Mouse (Mus musculus) layer of hippocampus, adult 9-10 months (tissue): Measurements from ENCODE around the gene C2cd3.
A peak's percentile ranks its signal among the peaks of the same experiment; 100 is the strongest.
"Not testable (repeated sequence)": the region's sequence is repeated elsewhere in the genome, so short reads cannot be mapped to it uniquely, and the experiment has no call there.

ENCODE experiments used
- DNase-seq: peaks from one replicate; pipeline ENCODE4 v3.0.0; 2022; ENCODE audit warnings: low spot score

C2cd3 gene

DNA sequence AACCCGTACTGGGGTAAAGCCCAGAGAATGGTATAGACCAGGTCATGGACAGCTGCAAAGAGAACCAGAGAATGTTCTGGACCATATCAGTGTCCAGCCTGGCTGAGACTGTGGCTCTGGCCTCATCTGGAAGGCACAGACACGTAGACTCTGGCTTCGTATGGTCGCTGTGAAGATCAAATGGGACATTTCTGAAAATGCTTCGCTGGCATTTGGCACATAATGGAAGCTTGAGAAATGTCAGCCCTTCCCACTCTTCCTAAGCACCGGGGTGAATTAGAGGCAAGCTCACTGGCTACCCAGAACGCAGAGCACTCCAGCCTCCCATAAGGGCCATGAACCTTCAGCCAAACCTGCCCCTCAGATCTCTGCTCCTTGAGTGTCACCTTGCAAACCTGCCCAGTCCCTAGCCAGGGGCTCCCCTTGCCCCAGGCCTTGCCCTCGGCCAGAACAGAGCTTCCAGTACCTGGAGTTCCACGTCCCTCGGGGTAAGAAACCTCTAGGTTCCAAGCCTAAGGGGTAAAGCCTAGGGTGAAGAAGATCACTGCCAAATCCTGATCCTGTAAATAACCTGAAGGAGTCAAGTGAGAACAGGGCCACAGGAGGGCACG lies 98.9 kb downstream of the C2cd3 start:
- no peak for DNase-seq

DNA sequence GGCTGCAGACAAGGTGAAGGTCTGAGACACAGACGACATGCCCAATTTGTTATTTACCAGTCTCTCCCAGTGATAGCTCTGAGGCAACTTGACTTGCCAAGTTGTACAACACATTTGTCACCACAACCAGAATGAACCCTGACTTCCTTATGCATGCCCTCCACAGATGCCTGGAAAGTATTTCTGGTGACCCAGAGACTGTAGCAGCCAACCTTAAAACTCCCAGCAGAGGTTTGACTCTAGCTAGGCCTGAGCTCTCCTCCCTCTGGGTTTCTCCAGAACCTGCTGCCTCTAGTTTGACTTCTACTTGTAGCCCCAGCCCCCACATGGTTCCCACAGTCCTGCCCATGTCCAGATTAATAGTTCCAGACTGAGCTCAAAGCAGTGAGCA lies 99.4 kb downstream of the C2cd3 start:
- no peak for DNase-seq

DNA sequence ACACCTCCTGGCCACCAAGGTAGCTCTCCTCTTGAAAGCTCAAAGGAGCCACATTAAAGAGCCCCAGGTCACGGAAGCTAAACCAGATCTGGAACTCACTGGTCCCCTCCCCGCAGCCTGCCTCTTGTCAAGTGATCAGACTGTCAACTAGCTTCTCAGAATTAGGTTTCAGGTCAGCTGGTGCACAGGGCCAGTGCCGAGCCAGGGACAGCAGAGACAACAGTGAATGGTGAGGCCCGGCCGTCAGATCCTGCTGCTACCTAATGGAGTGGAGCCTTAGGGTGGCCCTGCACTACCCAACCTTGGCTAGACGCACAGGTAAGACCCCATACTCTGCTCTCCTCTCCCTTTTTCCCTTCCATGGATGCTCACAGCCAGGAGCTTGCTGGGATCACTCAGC lies 100.7 kb downstream of the C2cd3 start, which contains the start of gene Ucp3:
Gene Ucp3 (plus strand): TSS at position 214 of the 400 bp plus-strand sequence.
- DNase-seq: no peak

DNA sequence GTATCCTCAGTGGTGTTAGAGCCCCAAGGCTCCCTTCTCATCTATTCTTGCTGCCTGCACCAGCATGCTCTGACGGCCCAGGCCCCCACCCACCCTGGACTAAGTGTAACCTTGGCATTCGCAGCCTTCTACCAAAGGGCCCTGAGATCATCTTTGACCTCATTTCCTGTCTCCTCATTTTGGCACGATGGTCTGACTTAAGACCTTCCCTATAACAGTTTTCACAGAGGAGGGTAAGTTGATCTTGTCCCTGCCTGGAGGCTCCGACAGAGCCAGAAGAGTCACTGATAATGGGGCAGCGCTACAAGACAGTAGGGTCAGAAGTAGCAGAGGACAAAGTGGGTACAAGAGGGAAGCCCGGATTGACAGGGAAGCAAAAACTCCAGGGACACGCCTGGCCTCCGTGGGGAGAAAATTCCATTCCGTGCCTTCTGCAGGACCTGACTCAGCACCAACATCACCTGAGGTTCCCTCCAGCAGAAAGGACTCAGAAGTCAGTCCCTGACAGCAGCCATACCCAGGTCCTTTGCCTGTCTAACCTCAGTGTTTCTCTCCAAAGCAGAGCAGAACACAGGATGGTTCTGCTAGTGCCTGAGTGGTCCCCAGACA lies 101.9 kb downstream of the C2cd3 start:
- DNase-seq: no peak

DNA sequence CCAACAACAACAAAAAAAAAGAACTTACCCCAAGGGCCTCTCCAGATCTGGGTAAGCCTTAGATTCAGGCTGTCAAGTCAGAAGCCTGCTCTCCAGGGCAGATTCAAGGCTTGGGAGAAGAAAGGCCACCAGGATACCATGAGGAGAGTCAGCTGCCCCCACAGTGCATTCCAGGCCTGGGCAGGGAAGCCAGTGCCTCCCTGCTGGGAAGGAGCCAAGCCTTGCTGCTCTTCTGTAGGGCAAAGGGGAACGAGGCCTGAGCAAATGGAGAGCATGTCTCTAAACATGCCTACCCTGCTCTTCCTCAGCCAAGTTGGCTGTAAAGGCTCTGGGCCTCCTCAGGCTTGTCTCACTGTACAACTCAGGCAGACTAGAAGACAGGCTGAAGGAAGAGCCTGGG lies 102.6 kb downstream of the C2cd3 start:
- DNase-seq: no peak

DNA sequence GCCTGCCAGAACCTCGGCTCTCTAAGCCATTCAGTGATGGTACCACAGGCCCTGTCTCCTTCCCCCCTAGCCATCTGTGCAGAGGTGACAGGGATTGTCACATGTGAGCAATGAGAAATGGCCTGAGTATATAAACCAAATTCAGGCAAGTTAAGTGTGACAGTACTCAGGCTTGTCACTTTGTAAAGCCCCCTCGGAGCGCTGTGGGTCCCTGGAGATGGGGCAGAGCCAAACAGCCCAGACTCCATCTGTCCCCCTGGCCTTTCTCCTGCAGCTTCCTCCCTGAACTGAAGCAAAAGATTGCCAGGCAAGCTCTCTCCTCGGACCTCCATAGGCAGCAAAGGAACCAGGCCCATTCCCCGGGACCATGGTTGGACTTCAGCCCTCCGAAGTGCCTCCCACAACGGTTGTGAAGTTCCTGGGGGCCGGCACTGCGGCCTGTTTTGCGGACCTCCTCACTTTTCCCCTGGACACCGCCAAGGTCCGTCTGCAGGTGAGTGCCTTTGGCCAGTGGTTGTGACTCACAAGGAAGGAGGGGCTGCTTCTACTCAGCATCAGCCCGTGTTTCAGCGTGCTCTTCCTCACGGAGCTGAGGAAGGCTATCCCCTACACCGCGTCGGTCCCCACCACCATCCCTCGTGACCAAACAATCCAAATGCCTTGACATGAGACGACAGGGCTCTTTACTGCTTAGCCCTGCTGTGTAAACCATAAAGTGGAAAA lies 107.2 kb downstream of the C2cd3 start:
- DNase-seq: no peak

DNA sequence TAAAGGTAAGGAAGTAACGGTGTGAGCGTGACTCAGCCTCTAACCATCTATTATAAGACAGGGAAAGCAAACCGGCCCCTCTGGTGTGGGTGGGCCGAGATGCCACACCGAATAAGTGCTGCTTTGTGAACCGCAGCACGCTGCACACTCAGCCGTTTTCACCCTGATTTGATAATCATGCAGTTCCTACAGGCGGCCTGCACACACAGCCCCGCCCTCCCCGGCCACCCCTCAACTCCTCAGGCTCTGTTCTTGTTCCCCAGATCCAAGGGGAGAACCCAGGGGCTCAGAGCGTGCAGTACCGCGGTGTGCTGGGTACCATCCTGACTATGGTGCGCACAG lies 107.8 kb downstream of the C2cd3 start:
- DNase-seq: no peak

DNA sequence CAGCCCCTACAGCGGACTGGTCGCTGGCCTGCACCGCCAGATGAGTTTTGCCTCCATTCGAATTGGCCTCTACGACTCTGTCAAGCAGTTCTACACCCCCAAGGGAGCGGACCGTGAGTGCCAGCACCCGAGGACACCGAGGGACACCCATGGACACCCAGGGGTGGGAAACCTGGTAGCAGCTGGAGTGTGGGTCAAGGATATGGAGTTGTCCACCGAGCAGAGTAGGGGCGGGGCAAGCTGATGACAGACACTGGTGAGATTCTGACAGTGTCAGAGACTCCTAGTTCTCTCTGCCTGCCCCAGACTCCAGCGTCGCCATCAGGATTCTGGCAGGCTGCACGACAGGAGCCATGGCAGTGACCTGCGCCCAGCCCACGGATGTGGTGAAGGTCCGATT lies 108.1 kb downstream of the C2cd3 start:
- DNase-seq: no peak

DNA sequence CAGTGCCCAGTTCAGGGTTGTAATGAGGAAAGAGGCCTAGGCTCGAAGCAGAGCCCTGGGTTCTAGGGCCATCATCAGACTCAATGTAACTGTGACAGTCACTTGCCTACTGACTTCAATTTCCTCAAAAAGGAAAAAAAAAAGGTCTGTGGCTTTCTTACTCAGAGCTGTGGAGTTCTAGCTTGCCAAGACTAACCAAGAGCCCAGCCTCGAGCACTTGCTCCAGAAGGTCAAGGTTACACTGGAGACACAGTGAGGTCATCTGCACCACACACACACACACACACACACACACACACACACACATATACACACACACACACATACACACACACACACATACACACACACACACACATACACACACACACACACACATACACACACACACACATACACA lies 110.0 kb downstream of the C2cd3 start:
- DNase-seq: not testable (repeated sequence)

DNA sequence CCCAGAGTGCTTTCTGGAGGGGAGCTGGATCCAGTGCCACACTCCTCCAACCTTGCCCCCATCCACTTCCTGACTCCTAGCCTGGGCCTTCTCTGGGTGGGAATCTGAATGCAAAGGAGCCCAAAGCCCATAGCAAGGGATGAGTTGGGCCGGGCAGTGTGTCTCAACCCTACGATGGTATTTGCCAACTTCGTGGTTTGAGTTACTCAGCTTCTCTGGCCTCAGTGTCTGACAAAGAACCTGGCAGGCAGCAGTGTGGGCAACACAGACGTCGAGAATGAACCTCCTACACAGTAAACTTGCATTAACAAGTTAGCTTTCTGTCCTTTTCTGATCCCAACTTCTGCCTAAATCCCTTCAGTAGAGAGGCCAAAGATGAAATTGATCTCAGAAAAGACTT lies 112.5 kb downstream of the C2cd3 start:
- DNase-seq: no peak

DNA sequence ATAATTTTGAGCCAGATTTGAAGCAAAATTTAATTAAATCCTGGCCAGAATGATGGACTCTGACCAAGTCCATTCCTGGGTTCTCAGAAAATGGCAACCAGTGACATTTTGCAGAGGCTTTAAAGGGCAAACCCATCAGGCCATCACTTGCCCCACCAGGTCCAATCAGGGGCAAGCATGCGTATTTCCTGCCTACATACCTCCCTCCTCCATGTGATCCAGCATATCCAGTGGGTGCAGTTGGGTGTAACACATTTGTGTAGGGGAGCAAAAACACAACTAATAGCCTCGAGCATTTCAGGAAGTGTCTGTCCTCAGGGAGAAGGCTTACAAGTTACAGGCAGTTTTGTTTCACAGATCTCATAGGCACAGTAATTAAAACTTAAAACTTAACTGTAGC lies 115.3 kb downstream of the C2cd3 start:
- no peak for DNase-seq

DNA sequence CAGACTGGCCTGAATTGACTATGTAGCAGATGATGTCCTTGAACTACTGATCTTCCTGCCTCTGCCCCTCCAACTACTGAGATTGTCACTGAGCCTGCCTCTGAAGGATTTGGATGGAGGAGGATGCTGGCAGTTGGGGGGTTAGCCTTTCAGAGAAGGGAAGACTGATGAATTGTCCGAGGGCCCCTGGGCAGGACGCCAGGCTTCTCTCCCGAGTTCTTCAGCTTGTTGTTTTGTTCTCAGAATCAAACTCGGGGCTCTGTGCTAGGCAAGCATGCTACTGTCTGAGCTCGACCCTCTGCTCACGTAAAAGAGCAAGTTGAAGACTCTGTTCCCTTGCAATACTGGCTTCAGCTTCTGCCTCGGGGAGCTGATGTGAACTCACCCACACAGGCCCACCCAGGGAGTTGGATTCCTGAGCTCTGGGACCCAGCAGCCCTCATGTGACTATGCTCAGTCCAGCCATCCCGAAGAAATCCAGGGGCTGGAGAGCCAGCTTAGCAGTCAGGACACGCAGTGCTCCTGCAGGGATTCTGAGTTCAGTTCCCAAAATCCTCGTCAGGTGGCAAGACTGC lies 116.5 kb downstream of the C2cd3 start:
- DNase-seq: no peak

DNA sequence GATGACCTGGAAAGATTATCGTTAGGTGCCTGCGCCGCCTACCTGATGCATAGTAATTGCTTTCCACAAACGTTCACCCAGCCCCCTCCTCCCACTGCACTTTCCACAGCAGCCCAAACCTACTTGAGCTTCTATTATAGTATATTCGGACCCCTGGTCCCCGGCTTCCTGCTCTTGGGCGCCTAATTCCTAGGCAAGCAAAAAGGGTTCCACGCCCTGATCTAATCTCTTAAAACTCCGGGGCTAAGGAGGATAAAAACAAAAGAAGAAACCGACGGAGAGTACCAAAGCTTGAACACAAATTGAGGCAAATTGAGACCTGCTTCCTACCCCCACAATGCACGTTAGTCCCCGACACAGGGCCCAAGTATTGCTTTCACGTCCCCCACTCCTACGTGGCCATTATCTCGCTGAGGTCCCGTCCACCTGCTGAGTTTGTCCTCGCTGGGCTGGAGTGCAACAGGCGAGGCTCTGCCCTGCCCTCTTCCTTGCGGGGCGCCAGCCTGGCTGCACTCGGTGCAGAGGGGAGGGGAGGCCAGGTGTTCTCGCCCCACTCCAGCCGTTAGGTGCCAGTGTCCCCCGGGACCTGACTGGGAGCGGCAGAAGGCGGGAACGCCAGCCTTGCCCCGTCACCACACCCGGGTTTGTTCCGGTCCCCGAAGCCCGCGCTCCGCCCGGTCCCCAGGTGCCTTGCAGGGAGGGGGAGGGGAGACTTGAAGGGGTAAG lies 120.5 kb downstream of the C2cd3 start:
- no peak for DNase-seq

DNA sequence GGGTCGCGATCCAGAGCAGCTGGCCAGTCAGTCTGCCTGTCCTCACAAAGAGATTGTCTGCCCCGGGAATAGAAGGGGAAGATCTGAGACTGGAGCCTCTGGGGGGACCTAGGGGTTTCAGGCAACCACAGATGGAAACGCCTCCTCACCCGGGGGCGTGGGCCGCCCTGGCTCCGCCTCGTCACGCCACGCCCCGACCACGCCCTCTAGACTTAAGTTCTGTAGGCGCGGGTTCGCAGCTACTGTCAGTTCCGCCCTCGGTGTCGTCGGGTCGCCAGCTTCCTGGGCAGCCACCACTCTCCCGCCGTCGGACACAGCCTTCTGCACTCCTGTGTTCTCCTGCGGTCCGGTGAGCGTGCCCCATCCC lies 121.1 kb downstream of the C2cd3 start, which contains the start of gene Ucp2:
Gene Ucp2 (plus strand): TSS at position 221 of the 367 bp plus-strand sequence.
- DNase-seq: peak; percentile 61

DNA sequence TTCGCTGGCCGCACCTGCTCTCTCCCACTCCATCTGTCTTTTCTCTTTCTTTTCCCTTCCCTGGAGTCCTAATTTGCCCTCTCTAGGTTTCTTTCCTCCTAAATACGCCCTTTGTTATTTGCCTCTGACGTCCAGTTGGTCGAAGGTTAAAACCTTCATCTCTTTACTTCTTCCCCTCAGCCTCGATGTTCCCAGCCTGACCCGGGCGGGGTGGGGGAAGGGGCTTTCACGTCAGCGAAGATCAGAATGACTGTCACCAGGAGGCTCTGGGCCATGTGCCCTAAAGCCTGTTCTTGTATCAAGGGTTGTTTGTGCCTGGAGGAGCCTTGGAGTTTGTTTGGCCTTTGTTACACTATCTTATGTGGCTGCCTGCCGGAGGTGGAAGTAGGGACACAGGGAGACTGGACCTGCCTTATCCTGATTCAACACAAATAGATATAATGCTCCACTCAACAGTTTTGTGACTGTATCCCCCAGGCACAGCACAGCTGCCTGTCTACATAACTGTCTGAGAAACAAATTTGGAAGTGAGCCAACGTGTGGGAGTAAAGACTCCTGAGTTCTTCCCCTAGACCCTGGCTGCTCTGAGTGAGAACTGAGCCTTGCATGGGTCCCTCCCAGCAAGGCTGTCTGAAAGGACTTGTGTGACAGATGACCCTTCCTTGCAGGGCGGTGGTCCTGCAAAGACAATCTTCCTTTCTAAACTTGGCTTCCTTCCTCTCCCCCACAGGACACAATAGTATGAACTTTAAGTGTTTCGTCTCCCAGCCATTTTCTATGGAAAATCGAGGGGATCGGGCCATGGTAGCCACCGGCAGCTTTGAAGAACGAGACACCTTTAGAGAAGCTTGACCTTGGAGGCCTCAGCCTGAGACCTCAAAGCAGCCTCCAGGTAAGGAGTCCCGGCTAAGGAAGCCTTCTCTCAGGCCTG lies 121.7 kb downstream of the C2cd3 start:
- DNase-seq: peak; percentile 41

DNA sequence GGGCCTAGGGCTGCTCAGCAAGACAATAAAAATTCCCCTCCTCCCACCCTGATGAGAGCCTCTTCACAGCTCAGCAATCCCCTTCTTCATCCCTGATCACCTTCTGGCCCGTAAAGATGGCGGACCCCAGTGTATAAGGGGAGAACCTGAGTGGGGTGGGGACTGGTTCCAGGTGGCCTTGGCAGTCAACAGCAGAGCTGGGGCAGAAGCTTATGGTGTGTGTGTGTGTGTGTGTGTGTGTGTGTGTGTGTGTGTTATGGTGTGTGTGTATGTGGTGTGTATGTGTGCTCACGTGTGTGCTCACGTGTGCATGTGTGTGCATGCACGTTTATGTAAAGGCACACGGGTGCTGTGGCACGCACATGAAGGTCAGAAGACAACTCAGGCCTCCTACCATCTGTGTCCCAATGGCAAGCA lies 122.4 kb downstream of the C2cd3 start:
- DNase-seq: no peak

DNA sequence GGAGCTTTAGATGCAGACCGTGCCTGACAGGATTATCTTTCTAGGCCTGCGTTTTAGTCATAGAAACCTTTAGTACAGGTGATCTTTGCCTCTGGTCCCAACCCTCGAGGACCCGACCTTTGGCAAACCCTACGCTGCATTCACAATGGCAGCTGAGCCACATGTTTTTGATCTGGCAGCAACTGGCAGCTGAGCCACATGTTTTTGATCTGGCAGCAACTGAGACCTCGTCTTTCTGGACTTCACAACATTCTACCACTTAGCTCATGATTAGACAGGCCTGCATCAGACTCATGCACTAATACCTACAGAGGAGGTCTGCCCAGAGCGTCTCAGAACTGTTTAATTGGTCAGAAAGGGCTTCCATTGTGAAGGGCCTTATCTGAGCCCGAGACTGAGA lies 123.0 kb downstream of the C2cd3 start:
- DNase-seq: no peak

DNA sequence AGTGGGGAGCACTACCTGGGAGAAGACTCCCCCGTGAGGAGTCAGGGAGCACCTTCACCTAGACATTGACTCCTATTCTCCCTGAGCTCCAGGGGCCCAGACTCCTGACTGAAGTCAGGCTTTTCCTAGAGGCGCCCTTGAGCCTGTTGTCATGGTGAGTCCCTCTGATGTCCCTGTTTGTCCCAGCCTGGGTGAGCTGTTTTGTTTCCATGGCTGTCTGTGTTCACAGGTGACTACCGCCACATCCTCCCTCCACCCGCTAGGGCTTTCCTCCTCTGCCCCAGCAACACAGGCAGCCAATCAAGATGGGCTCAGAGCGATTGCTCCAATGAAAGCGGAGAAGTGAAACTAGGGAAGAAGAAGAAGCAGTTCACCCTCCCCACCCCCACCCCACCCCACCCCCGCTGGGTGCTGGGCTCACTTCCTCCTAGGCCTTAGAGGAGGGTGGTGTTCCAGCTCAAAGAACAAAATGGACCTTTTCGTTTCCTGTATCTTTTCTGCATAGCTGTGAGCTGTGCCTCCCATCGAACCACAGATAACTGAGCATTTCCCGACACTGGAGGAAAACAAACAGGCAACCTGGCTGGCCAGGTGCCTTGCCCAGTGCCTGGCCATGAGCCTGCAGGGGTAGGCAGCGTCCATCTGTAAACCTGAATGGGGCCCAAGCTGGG lies 123.7 kb downstream of the C2cd3 start:
- DNase-seq: peak; percentile 63

DNA sequence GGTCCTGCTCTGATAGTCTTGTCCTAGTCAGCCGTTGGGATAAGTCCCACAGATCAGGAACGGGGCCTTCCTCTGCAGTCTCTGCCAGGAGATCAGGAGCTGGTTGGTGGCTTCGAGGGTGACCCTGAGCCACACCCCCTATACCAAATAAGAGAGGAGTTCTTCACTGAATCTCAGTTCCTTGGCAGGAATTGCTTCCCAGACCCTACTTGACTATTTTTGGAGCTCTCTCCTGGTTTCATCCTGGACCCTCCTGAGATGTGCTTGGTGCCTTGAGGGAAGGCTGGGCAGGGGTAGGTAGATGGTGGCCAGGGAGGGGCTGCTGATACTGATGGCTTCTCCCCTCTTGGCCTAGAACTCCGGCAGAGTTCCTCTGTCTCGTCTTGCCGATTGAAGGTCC lies 124.3 kb downstream of the C2cd3 start:
- no peak for DNase-seq

DNA sequence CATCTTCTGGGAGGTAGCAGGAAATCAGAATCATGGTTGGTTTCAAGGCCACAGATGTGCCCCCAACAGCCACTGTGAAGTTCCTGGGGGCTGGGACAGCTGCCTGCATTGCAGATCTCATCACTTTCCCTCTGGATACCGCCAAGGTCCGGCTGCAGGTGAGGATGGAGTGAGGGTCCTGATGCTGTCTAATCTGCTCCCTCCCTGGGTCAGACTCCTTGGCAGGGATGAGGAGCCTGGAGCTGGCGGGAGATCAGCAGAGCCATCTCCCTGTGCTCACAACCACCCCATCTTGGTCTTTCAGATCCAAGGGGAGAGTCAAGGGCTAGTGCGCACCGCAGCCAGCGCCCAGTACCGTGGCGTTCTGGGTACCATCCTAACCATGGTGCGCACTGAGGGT lies 124.8 kb downstream of the C2cd3 start:
- DNase-seq: no peak

DNA sequence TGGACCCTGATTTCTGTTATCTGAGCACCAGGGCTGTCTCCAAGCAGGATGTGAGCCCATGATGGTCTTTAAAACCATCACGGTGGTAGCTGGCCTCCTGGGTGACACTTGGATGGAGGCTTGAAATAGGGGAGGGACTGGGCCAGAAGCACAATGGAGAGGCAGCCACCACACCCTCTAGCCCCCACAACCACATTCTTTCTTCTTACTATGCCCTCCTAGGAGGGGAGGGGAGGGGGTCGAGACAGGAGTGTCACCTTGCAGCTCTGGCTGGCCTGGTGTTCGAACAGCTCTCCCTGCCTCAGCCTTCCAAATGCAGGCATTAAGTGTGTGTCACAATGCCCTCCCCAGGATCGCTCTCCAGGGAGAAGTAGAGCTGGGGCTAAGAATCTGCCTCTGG lies 125.4 kb downstream of the C2cd3 start:
- no peak for DNase-seq
